Mouse (Mus musculus) CD4-positive naive resting alpha-beta T cell, adult 76 days (primary cell): ENCODE measurements around the gene Tmem132b. TPM values are rescaled to one million over a fixed set of nuclear protein-coding genes. Genes with fewer than 3 reads are reported as not detected.

ENCODE experiments used
- total RNA-seq: library from RNA; stranded (reverse); gene quantifications from one replicate; pipeline ENCODE4 v1.2.4, GENCODE M21; 2023

Tmem132b gene
- 1.3 TPM for total RNA-seq

GRCm38 (mm10) chr5:125531634-125532033 lies at the start of gene Tmem132b:
Tmem132b (plus strand) TSS chr5:125531774.

Other genes with a start within 250 kb of the Tmem132b start
- 19.5 TPM for gene Scarb1, start 190.7 kb upstream of the Tmem132b start, total RNA-seq
- not detected for gene Gm10382, start 142.5 kb upstream of the Tmem132b start, total RNA-seq
- 1,533 TPM for gene Ubc, start 141.6 kb upstream of the Tmem132b start, total RNA-seq
- gene Dhx37, start 97.7 kb upstream of the Tmem132b start, total RNA-seq, result 22.5 TPM
- 19.1 TPM for gene Bri3bp, start 90.2 kb upstream of the Tmem132b start, total RNA-seq
- gene Aacs, start 56.0 kb upstream of the Tmem132b start, total RNA-seq, result 27.6 TPM